Mouse (Mus musculus): ENCODE data around the gene Mpv17. TPM values are rescaled to one million over a fixed set of nuclear protein-coding genes. Genes with fewer than 3 reads are reported as not detected.

Mpv17 gene
- 10 to 100 TPM; 43.4 to 51.8 TPM for total RNA-seq (2021)
- long read RNA-seq, experiment 1, transcript Mpv17-201 (8 exons, 1,724 nt): major isoform, 76 of 115 reads
- long read RNA-seq, experiment 1, transcript Mpv17-202 (7 exons, 1,653 nt): minor isoform, 27 of 115 reads
- long read RNA-seq, experiment 1, partial matches to known transcripts: 5 of 115 reads
- long read RNA-seq, experiment 1, other reads (novel, unspliced or antisense): 6 of 115 reads
- long read RNA-seq, experiment 2, transcript Mpv17-201 (8 exons, 1,724 nt): major isoform, 56 of 107 reads
- long read RNA-seq, experiment 2, transcript Mpv17-202 (7 exons, 1,653 nt): minor isoform, 37 of 107 reads
- long read RNA-seq, experiment 2, partial matches to known transcripts: 4 of 107 reads
- long read RNA-seq, experiment 2, other reads (novel, unspliced or antisense): 7 of 107 reads

- peak; percentile 48 to 79 for DNase-seq (ENCODE audit: low spot score in 2 of 2)
Observed at GRCm38 (mm10) chr5:31154152-31154553, at the start of gene Mpv17. Gene Mpv17, minus strand, starts transcription at chr5:31154251.

- DNase-seq (ENCODE audit: low spot score in 2 of 2): no peak
Observed at GRCm38 (mm10) chr5:31202933-31203332, 48.9 kb upstream of the Mpv17 start.

DNA sequence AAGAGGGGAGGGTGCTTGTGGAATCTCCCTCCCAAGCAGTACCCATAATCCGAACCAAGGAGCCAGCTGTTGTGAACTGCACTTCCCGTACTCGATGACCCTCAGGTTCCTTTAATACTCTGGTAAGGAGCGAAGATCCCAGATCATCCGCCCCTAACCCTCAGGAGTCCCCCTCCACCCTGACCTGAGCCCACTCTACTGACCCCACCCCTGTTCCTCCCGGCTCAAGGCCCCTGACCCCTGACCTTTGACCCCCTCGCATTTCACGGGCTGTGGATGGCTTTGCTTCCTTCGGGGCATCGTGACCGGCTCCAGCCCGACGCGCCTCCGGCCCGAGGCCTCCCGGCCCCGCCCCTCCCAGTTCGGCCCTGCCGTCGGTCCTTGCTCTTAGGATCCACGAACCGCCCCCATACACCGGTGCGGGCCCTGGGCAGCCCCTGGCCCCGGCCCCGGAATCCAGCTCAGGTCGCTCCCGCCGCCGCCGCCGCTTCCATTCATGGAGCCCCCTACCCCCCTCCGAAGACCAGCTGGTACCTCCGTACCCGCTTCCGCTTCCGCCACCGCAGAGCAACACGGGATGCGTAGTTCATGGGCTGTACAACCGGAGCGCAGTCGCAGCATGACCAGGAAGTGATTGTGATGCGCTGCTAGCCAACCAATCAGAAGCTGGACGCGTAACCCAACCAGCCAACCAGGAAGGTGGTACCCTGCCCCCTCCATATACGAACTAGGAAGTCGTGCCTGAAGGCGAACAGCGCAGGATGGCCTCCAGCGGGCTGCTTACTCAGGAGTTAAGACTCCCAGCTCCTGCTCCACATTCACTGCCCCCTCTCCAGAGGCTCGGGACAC lies 47.9 kb upstream of the Mpv17 start, which contains the start of gene Zfp513:
TSS of gene Zfp513 (minus strand) at position 562 of the 849 bp plus-strand sequence.
- peak; percentile 82 to 92 for DNase-seq (ENCODE audit: low spot score in 2 of 2)

DNA sequence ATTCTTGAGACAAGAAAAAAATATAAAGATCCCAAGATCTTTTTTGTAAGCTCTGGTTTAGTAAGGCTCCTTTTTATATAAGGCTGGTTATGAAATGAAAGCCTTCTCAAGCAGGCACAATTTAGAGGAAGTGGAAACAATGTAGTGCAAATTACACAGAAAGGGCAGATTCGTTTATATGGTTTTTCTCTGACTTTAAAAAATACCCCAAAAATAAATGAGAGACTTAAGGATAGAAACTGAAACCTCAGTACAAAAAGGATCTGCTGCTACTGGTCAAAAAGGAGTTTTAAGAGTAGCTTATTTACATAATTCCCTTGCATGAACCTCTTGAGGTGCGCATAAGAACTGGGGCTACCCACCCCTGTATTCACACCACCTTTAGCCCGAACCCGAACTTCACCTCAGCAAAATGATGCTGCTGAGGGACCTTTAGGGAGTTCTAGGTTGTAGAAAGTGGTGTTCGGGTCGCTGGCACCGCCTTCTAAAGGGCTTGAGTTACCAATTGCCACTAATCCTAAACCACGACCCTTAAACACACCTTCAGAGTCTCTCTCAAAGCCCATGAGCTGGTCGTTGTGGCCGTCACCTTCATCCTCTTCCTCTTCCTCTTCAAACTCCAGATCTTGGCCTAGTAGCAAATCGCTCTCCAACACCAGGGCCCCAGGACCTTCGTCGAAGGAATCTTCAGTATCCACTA lies 47.1 kb upstream of the Mpv17 start:
- no peak for DNase-seq (ENCODE audit: low spot score in 2 of 2)

- DNase-seq (ENCODE audit: low spot score in 2 of 2): no peak
Observed at GRCm38 (mm10) chr5:31200327-31200768, 46.3 kb upstream of the Mpv17 start.

DNA sequence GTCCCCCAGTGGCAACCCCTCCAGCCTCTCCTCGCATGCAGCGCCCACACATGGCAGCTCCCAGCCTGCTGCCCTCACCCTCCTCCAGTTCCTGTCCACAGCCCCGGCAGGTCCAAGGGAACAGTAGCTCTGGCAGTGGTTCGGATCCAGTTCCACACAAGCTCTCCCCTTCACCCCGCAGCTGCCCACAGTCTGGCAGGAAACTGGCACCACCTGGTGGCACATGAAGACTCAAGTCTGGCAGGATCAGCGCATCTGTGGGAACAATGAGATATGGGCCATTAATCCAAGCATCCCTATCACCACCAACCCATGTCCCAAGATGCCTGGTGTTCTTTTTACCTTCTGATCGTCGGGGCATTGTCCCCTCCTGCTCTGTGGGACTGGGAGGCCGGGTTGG lies 45.8 kb upstream of the Mpv17 start:
- no peak for DNase-seq (ENCODE audit: low spot score in 2 of 2)

DNA sequence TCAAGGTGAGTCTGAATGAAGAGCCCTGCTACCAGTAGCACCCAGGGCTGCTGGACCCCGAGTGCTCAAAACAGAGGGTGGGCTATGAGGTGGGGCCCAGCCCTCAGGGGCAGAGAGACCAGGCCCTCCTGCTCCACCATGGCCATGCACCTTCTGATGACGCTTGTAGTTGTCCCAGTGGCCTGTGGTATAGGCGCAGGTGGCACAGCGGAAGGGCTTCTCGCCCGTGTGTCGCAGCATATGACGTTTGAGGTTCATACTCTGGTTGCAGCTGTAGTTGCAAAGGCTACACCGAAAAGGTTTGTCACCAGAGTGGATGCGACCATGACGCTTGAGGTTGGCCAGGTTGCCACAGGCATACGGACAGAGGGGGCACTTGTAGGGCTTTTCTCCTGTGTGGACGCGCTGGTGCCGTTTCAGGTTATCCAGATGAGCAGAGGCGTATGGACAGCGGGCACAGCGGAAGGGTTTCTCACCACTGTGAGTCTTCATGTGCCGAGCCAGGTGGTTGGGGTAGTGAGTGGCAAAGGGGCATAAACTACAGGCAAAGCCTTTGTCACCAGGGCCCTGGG lies 45.4 kb upstream of the Mpv17 start:
- DNase-seq (ENCODE audit: low spot score in 2 of 2): no peak

- DNase-seq (ENCODE audit: low spot score in 2 of 2): no peak
Observed at GRCm38 (mm10) chr5:31198616-31199320, 44.7 kb upstream of the Mpv17 start.

- no peak for DNase-seq (ENCODE audit: low spot score in 2 of 2)
Observed at GRCm38 (mm10) chr5:31198170-31198569, 44.1 kb upstream of the Mpv17 start.

GRCm38 (mm10) chr5:31197072-31197471 lies 43.0 kb upstream of the Mpv17 start:
- DNase-seq (ENCODE audit: low spot score in 2 of 2): no peak

GRCm38 (mm10) chr5:31196207-31196606 lies 42.2 kb upstream of the Mpv17 start:
- no peak for DNase-seq (ENCODE audit: low spot score in 2 of 2)

DNA sequence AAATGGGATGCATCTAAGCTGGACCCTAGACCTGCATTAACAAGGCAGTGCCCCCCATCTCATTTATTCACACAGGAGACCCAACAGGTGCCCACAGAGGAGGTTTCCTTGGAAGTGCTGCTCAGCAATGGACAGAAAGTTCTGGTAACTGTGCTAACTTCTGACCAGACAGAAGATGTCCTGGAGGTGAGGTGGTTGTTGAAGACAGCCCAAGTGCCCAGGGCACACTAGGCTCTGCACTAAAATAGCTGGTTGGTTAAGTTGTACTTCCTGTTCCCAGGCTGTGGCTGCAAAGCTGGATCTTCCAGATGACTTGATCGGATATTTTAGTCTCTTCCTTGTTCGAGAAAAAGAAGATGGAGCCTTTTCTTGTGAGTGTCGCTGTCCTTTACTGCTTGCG lies 41.6 kb upstream of the Mpv17 start:
- no peak for DNase-seq (ENCODE audit: low spot score in 2 of 2)

- no peak for DNase-seq (ENCODE audit: low spot score in 2 of 2)
Observed at GRCm38 (mm10) chr5:31194486-31195485, 40.7 kb upstream of the Mpv17 start.

- no peak for DNase-seq (ENCODE audit: low spot score in 2 of 2)
Observed at GRCm38 (mm10) chr5:31193631-31194281, 39.7 kb upstream of the Mpv17 start.

- peak; percentile 94 to 99 for DNase-seq (ENCODE audit: low spot score in 2 of 2)
Observed at GRCm38 (mm10) chr5:31192939-31193630, 39.0 kb upstream of the Mpv17 start, which contains the start of the genes Snx17 and Eif2b4. Gene Snx17, plus strand, starts transcription at chr5:31193227. Gene Eif2b4, minus strand, starts transcription at chr5:31193430.

GRCm38 (mm10) chr5:31192045-31192938 lies 38.2 kb upstream of the Mpv17 start:
- peak in 1 of 2 experiments; percentile 75 for DNase-seq (ENCODE audit: low spot score in 2 of 2)

DNA sequence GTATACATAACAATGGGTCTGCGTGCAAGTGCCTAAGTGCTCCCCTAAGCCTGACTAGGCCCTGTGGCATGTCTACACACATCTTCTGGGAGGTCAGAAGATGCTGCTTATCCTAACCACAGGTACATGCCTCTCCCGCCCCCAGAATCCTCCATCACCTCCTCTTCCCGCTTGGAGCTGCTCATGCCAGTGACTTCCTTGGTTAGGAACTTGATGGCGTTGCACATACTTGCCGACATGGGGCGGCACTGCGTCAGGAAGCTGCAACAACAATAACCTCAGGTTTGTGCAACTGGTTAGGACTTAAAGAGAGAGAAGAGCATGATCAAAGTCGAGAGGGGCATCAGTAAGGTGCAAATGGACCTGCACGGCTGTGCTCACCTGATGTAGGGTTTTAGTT lies 36.1 kb upstream of the Mpv17 start:
- DNase-seq (ENCODE audit: low spot score in 2 of 2): no peak
